Mouse (Mus musculus) left cerebral cortex, postnatal 25 days (tissue): Measurements from ENCODE around the gene Mthfd1l. TPM values are rescaled to one million over a fixed set of nuclear protein-coding genes. Genes with fewer than 3 reads are reported as not detected.
"Not testable (repeated sequence)": the region's sequence is repeated elsewhere in the genome, so short reads cannot be mapped to it uniquely, and the experiment has no call there.

ENCODE experiments used
- DNase-seq, 2 experiments: peaks; one replicate each; pipeline ENCODE4 v3.0.0; 2022; ENCODE audit warnings: low spot score in 2 of 2, mixed read lengths in 1 of 2
- intact Hi-C: fragments of 180-260 bp; cut with DNase I; formaldehyde crosslinking; loops from one replicate; pipeline ENCODE4 v1.15.1; 2025
- total RNA-seq, 2 experiments: library from RNA; stranded (reverse); gene quantifications; 2 replicates each; pipeline ENCODE4 v1.2.3; 2021

Mthfd1l gene
- total RNA-seq, 2 experiments from 2014 or later: 9.2 to 11.2 TPM

GRCm38 (mm10) chr10:4107661-4108338, 134.9 kb downstream of the Mthfd1l start:
- DNase-seq: no peak
- intact Hi-C loops: no loop called here

- DNase-seq: no peak
- intact Hi-C loops: no loop called here
These were observed 135.5 kb downstream of the Mthfd1l start for GRCm38 (mm10) chr10:4108462-4108861.

DNA sequence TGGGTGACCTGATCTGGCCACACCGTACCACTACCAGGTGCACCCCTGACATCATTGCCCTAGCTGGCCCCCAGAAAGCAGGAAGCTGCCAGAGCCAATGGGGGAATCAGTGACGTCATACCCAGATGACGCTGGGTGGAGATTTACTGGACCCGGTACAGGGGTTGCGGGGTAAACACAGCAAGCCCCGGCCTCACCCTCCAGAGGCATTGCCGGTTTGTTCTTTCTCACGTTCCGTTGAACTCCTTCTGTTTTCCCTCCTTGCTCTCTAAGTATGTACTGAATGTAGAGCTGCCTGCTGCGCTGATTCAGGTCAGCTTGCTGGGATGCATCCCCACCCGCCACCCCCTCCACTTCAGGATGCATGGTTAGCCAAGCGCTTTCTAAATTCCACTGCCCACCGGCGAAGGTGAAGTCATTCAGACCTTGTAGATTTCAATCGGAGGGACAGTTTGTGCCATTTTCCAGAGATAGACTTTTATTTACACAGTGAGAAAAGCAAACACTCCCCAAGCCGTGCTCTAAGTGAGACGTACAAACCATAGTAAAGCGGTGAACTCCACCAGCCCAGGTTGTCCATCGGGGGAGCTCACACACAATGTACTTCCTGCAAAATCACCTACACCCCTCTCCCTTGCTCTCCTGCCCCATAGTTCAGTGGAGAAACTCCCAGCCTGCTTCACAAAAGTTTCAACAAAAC, 138.3 kb downstream of the Mthfd1l start:
- DNase-seq: no peak
- intact Hi-C loops: no loop called here

GRCm38 (mm10) chr10:4111795-4112139, 138.8 kb downstream of the Mthfd1l start:
- DNase-seq: no peak
- intact Hi-C loops: no loop called here

DNA sequence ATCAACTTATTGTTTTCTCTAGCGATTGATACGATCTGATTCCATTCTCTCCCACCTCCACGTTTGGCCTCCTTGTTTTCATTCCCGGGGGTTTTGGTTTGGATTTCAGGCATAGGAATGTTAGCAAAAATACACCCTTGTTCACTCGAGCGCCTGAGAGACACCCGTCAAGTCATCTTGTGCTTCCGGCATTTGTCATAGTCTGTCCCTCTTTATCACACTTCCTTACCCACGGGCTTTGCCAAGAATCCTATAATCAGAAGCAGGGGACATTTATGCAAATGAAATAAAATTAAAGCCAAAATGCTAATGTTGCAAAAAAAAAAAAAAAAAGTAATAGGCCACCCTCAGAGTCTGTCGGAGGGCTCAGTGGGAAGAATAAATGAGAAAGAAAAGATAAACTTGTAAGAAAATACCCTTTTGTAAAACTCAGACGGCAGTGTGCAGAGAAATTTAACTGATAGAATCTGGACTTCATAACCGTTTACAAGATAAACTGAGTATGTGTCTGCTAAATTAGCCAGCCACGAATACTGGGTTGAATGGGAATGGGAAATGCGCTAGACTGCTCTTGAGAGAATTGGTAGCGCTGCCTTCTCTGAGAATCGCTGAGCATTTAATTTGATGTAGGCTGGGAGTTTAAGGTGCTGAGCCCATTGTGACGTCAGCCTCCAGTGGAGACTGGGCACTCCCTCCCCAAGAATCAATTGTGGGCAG, 139.9 kb downstream of the Mthfd1l start:
- peak in 1 of 2 experiments; percentile 12 for DNase-seq
- intact Hi-C loops: no loop called here

DNA sequence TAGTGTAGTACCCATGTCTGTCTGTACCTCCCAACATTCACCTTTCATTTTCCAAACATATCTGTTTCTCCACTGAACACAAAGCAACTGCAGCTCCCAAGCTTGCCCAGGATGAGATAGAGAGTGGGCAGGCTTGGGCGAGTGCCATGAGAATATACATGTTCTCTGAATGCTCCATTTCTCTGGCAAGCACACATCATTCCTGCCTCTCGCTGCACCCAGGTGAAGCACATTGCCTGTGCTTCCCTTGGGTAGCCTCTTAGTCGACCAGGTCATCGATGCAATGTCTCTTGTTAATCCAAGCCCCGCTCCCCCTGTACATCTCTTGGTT, 140.4 kb downstream of the Mthfd1l start:
- peak; percentile 38 to 77 for DNase-seq
- intact Hi-C loops: no loop called here

DNA sequence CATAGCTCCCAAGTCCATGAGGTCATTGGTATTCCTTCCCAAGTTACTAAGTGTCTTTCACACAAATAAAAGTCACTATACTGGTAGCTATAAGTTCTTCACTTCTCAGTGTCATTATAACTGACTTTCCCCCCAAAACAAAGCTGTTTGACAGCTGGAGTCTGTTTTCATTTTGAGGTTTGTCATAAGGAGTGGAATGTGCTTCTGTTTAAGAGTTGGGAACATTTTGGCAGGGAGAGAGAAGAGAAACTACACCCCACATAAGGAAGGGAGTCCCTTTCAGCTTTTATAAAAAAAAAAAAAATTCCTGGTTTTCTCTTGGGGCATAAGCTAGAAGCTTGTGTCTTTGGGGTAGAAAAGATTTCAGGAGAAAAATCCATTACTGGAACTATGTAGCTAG, 143.7 kb downstream of the Mthfd1l start:
- intact Hi-C loops: no loop called here
- no peak for DNase-seq

GRCm38 (mm10) chr10:4117091-4117490, 144.2 kb downstream of the Mthfd1l start:
- DNase-seq: no peak
- intact Hi-C loops: no loop called here

GRCm38 (mm10) chr10:4119287-4119686, 146.4 kb downstream of the Mthfd1l start:
- intact Hi-C loops: no loop called here
- no peak for DNase-seq

- intact Hi-C loops: no loop called here
- DNase-seq: no peak
These were observed 147.8 kb downstream of the Mthfd1l start for GRCm38 (mm10) chr10:4120708-4121107.

GRCm38 (mm10) chr10:4121197-4121596, 148.3 kb downstream of the Mthfd1l start:
- DNase-seq: no peak
- intact Hi-C loops: no loop called here

- DNase-seq, intact Hi-C loops: not testable (repeated sequence)
These were observed 150.5 kb downstream of the Mthfd1l start for GRCm38 (mm10) chr10:4123280-4123945.

DNA sequence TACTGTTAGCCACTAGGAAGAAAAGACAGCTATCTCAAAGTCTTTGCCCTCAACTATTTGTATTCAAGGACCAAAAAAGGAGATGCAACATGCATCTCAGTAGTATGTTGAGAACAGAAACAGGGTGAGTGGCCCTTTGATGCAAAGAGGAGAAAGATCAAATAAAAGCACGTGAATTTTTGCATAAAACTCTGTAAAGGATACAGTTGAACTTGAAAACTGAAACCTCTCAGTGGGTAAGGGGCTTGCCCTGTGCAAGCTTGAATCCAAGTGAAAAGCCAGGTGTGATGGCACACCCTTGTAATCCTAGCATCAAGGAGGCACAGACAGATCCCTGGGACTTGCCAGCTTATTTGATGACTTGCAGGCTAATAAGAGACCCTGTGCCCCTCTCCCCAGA, 151.2 kb downstream of the Mthfd1l start:
- no peak for DNase-seq
- intact Hi-C loops: no loop called here

GRCm38 (mm10) chr10:4125232-4125631, 152.3 kb downstream of the Mthfd1l start:
- DNase-seq: no peak
- intact Hi-C loops: no loop called here

DNA sequence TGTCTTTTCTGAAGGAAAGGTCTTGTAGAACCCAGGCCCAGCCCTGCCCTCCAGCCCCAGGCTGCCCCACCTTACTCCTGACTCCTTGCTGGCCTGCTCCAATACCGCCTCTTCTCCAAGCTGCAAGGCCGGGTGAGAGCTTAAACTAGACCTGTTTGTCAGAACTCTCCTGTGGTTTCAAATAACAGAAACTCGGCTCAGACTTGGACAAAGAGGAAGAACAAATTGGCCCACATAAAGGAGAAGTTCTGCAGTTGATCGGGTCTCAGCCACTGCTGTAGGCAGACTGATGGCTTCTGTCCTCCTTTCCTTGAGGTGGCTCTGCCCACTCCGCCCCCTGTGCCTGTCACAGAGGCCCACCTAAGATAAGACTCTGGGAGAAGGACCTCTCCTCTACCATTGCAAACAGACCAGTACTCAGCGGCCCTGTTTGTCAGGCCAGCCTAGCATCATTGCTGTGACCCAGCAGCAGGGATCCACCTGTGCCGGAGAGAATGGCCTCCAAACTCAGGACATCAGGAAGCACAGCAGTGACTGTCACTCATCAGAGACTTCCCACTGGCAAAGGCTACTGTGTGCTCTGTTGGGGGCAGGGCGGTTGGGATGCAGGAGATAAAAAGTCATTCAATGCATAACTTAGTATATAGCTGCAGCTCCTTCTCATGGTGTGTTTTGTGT, 153.6 kb downstream of the Mthfd1l start:
- no peak for DNase-seq
- intact Hi-C loops: no loop called here

DNA sequence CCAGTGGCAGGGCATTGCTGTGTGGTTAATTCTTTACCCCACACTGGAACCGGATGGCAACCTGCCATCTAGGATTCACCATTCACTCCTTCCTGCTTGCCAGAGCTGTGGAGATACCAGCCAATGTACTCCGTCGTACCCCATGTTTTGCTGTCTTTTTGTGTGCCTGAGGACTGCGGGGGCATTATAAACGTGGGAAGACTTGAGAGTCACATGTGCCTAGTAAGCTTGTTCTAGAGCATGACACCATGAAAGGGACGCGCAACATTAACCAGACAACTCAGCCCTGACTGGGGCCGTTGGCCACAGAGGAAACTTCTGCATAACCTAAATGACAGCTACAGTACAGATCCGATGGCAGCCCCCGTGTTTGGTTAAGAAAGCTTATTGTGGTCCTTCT, 155.5 kb downstream of the Mthfd1l start:
- intact Hi-C loops: no loop called here
- no peak for DNase-seq

GRCm38 (mm10) chr10:4128915-4129314, 156.0 kb downstream of the Mthfd1l start:
- DNase-seq: no peak
- intact Hi-C loops: no loop called here

DNA sequence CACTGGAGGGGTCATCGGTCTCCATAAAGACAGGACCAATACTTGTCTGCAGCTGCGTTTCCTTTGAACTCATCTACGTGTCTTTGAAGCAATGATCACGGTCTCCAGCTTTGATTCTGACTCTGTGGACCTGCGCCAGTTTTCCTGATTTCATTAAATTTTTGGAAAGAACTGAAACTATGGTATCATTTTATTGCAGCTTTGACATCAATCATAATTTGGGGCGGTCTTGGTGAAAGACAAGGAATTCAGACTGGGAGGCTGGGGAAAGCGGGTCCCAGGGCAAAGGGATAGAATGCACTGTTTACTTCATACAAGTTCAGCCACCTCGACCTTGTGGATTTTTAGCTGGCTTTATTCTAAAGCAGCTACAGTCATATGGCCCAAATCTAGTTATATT, 156.5 kb downstream of the Mthfd1l start:
- no peak for DNase-seq

DNA sequence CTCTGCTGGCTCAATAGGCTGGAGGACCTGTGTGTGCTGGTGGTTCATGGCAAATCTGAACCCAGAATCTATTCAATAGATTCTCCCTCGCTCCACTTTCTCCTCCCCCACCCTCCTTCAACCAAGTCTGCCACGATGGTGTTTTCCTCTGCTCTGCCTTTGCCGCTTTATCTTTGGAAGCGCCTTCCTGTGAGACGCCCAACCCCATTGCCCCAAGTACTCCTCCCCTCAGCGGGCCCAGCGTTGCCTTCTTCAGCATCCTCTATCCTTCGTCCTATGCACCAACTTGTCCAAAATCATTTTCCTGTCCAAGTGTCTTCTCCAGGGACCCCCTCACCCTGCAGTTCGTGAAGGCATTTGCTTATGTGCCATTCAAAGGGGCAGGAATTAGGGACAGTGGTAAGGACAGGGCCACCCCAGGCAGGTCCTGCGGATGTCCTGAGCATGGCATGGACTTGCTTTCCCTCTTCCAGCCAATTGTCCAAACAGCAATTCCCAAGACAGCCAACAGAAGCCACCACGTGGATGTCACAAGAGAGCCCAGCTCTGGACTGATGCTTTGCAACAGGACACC, 157.2 kb downstream of the Mthfd1l start:
- no peak for DNase-seq
- intact Hi-C loops: no loop called here

More for the DNA sequence above, 156.5 kb downstream of the Mthfd1l start:
- intact Hi-C loops: no loop called here

- intact Hi-C loops: no loop called here
- DNase-seq: no peak
These were observed 159.8 kb downstream of the Mthfd1l start for GRCm38 (mm10) chr10:4132735-4133134.
